Mouse (Mus musculus): ENCODE data around the gene Schip1.

The Schip1 gene

GRCm38 (mm10) chr3:68400121-68400520 lies 335.5 kb downstream of the Schip1 start:
- DNase-seq, result no peak

GRCm38 (mm10) chr3:68403343-68403742 lies 338.7 kb downstream of the Schip1 start:
- DNase-seq, result no peak

GRCm38 (mm10) chr3:68403783-68404217 lies 339.2 kb downstream of the Schip1 start:
- no peak for DNase-seq

GRCm38 (mm10) chr3:68405724-68406123 lies 341.1 kb downstream of the Schip1 start:
- no peak for DNase-seq

GRCm38 (mm10) chr3:68412262-68412661 lies 347.7 kb downstream of the Schip1 start:
- no peak for DNase-seq

GRCm38 (mm10) chr3:68419792-68420191 lies 355.2 kb downstream of the Schip1 start:
- no peak for DNase-seq

- no peak for DNase-seq
Observed at GRCm38 (mm10) chr3:68420927-68421326, 356.3 kb downstream of the Schip1 start.

- no peak for DNase-seq
Observed at GRCm38 (mm10) chr3:68421849-68422248, 357.2 kb downstream of the Schip1 start.

- no peak for DNase-seq
Observed at GRCm38 (mm10) chr3:68428081-68428480, 363.5 kb downstream of the Schip1 start.

GRCm38 (mm10) chr3:68434435-68434834 lies 369.8 kb downstream of the Schip1 start:
- no peak for DNase-seq

- no peak for DNase-seq
Observed at GRCm38 (mm10) chr3:68434897-68435296, 370.3 kb downstream of the Schip1 start.

GRCm38 (mm10) chr3:68448480-68448879 lies 383.9 kb downstream of the Schip1 start:
- no peak for DNase-seq

- no peak for DNase-seq
Observed at GRCm38 (mm10) chr3:68451634-68452033, 387.0 kb downstream of the Schip1 start.

- no peak for DNase-seq
Observed at GRCm38 (mm10) chr3:68453266-68453665, 388.7 kb downstream of the Schip1 start.

GRCm38 (mm10) chr3:68453719-68454455 lies 389.3 kb downstream of the Schip1 start:
- no peak for DNase-seq

- DNase-seq, result no peak
Observed at GRCm38 (mm10) chr3:68466643-68467042, 402.0 kb downstream of the Schip1 start.

- DNase-seq, result peak; percentile 52
Observed at GRCm38 (mm10) chr3:68467941-68468687, 403.5 kb downstream of the Schip1 start.

GRCm38 (mm10) chr3:68469643-68470042 lies 405.0 kb downstream of the Schip1 start:
- DNase-seq, result peak; percentile 25

- DNase-seq, result no peak
Observed at GRCm38 (mm10) chr3:68470061-68470460, 405.5 kb downstream of the Schip1 start.

- DNase-seq, result no peak
Observed at GRCm38 (mm10) chr3:68470622-68471021, 406.0 kb downstream of the Schip1 start.

- no peak for DNase-seq
Observed at GRCm38 (mm10) chr3:68476336-68476735, 411.7 kb downstream of the Schip1 start.

GRCm38 (mm10) chr3:68477478-68477877 lies 412.9 kb downstream of the Schip1 start:
- DNase-seq, result peak; percentile 37

GRCm38 (mm10) chr3:68479266-68479665 lies 414.7 kb downstream of the Schip1 start:
- no peak for DNase-seq

GRCm38 (mm10) chr3:68483517-68483916 lies 418.9 kb downstream of the Schip1 start:
- no peak for DNase-seq

Data from kidney, adult 18-20 months (tissue).